Mouse (Mus musculus) liver, embryonic 11.5 days (tissue): Measurements from ENCODE around the gene Osbpl5. TPM values are rescaled to one million over a fixed set of nuclear protein-coding genes. Genes with fewer than 3 reads are reported as not detected.

Experiments used
- ATAC-seq: fragments of 200-750 bp; cut with Nextera tagmentation; replicated peaks from 2 replicates; pipeline ENCODE4 v1.8.0; 2017; ENCODE audit warnings: moderate number of reproducible peaks, mild to moderate bottlenecking, moderate TSS enrichment, moderate library complexity; ENCODE audit not compliant: low FRiP score
- DNase-seq: peaks from one replicate; pipeline ENCODE4 v3.0.0-alpha.2; 2017; ENCODE audit warnings: low spot score
- H3K27ac ChIP-seq: fragments of 300-500 bp; sonication (generic); 2 replicates; pipeline ENCODE4 v1.5.1; 2014; ENCODE audit warnings: mild to moderate bottlenecking, low read depth, low read length, control low read depth
- H3K27me3 ChIP-seq: fragments of 300-500 bp; sonication (generic); replicated peaks from 2 replicates; pipeline ENCODE4 v1.6.1; 2014; ENCODE audit warnings: low read length, mixed read lengths; ENCODE audit not compliant: control insufficient read depth, insufficient read depth
- H3K36me3 ChIP-seq: fragments of 300-500 bp; sonication (generic); 2 replicates; pipeline ENCODE4 v1.6.1; 2014; ENCODE audit warnings: mild to moderate bottlenecking, low read length, moderate library complexity, mixed read lengths; ENCODE audit not compliant: control insufficient read depth, insufficient read depth
- H3K4me1 ChIP-seq: fragments of 300-500 bp; sonication (generic); replicated peaks from 2 replicates; pipeline ENCODE4 v1.6.1; 2014; ENCODE audit warnings: low read length, mixed read lengths; ENCODE audit not compliant: control insufficient read depth, insufficient read depth
- H3K4me2 ChIP-seq: fragments of 300-500 bp; sonication (generic); 2 replicates; pipeline ENCODE4 v1.6.1; 2014; ENCODE audit warnings: mild to moderate bottlenecking, control low read depth, moderate library complexity
- H3K4me3 ChIP-seq: fragments of 300-500 bp; sonication (generic); 2 replicates; pipeline ENCODE4 v1.5.1; 2014; ENCODE audit warnings: low read depth, low read length, control low read depth
- H3K9ac ChIP-seq: fragments of 300-500 bp; sonication (generic); 2 replicates; pipeline ENCODE4 v1.6.1; 2014; ENCODE audit warnings: low read depth, low read length, control low read depth
- H3K9me3 ChIP-seq: fragments of 300-500 bp; sonication (generic); 2 replicates; pipeline ENCODE4 v1.6.1; 2016; ENCODE audit warnings: low read length, inconsistent platforms, mixed read lengths; ENCODE audit not compliant: control insufficient read depth
- WGBS: fragments of 180-500 bp; shearing (Covaris S2); extraction: QIAGEN DNeasy Blood & Tissue Kit; methylation state at CpG from one replicate; pipeline ENCODE4 v1.1.7; 2014; 5-methylcytosine and 5-hydroxymethylcytosine counted together
- polyA plus RNA-seq: library from polyadenylated mRNA; unstranded; fragments of >200 nt; fragmentation: Nextera tagmentation; extraction: Ambion mirVana; gene quantifications from 2 replicates; pipeline ENCODE4 v1.2.1, GENCODE M21; 2014

Gene Osbpl5
- polyA plus RNA-seq, 1 experiment from 2014 or later: 8.9 TPM

- Histone ChIP-seq H3K27me3 (no peaks in the 10 kb centered on the region), H3K4me2 (no peak overlapping the region), H3K9ac (no peak overlapping the region), H3K36me3 (no peaks in the 10 kb centered on the region), H3K4me1 (no peaks in the 10 kb centered on the region), H3K27ac (no peak overlapping the region), H3K4me3 (no peak overlapping the region), H3K9me3 (no peaks in the 10 kb centered on the region)
- 77% methylated on average over 10 of the region's 10 CpGs for WGBS
- no peak for DNase-seq
- no peak for ATAC-seq
Observed at GRCm38 (mm10) chr7:143729886-143730285, 26.9 kb downstream of the Osbpl5 start.

- Histone ChIP-seq H3K4me3 (no peak overlapping the region), H3K9ac (no peak overlapping the region), H3K4me1 (no peaks in the 10 kb centered on the region), H3K9me3 (no peaks in the 10 kb centered on the region), H3K4me2 (no peak overlapping the region), H3K36me3 (no peaks in the 10 kb centered on the region), H3K27ac (no peak overlapping the region), H3K27me3 (no peaks in the 10 kb centered on the region)
- ATAC-seq (no peak), DNase-seq (no peak)
- 63% methylated on average over 4 of the region's 4 CpGs for WGBS
Observed at GRCm38 (mm10) chr7:143726396-143726795, 30.4 kb downstream of the Osbpl5 start.

- H3K36me3 ChIP-seq: no peaks in the 10 kb centered on the region
- ATAC-seq: no peak
- no peak overlapping the region for H3K9ac ChIP-seq
- no peaks in the 10 kb centered on the region for H3K27me3 ChIP-seq
- H3K4me1 ChIP-seq: no peaks in the 10 kb centered on the region
- no peak for DNase-seq
- no peaks in the 10 kb centered on the region for H3K9me3 ChIP-seq
- H3K4me2 ChIP-seq: no peak overlapping the region
- H3K27ac ChIP-seq: no peak overlapping the region
- no peak overlapping the region for H3K4me3 ChIP-seq
- WGBS: 79% methylated on average over 4 of the region's 4 CpGs
Observed at GRCm38 (mm10) chr7:143723841-143724240, 32.9 kb downstream of the Osbpl5 start.

- H3K9ac ChIP-seq: no peak overlapping the region
- 88% methylated on average over 5 of the region's 5 CpGs for WGBS
- H3K27ac ChIP-seq: no peak overlapping the region
- H3K36me3 ChIP-seq: no peaks in the 10 kb centered on the region
- no peaks in the 10 kb centered on the region for H3K9me3 ChIP-seq
- H3K4me2 ChIP-seq: no peak overlapping the region
- no peaks in the 10 kb centered on the region for H3K4me1 ChIP-seq
- H3K27me3 ChIP-seq: no peaks in the 10 kb centered on the region
- no peak overlapping the region for H3K4me3 ChIP-seq
- ATAC-seq (no peak), DNase-seq (no peak)
Observed at GRCm38 (mm10) chr7:143722646-143723045, 34.1 kb downstream of the Osbpl5 start.

GRCm38 (mm10) chr7:143717811-143718210, 39.0 kb downstream of the Osbpl5 start:
- H3K9ac ChIP-seq: no peak overlapping the region
- no peak overlapping the region for H3K4me3 ChIP-seq
- DNase-seq (no peak), ATAC-seq (no peak)
- no peak overlapping the region for H3K4me2 ChIP-seq
- H3K9me3 ChIP-seq: no peaks in the 10 kb centered on the region
- 55% methylated on average over 1 of the region's 1 CpGs for WGBS
- no peaks in the 10 kb centered on the region for H3K36me3 ChIP-seq
- no peaks in the 10 kb centered on the region for H3K27me3 ChIP-seq
- H3K4me1 ChIP-seq: no peaks in the 10 kb centered on the region
- no peak overlapping the region for H3K27ac ChIP-seq

GRCm38 (mm10) chr7:143713421-143713820, 43.4 kb downstream of the Osbpl5 start:
- H3K36me3 ChIP-seq: no peaks in the 10 kb centered on the region
- H3K4me3 ChIP-seq: no peak overlapping the region
- no peak overlapping the region for H3K9ac ChIP-seq
- no peak overlapping the region for H3K27ac ChIP-seq
- H3K4me1 ChIP-seq: no peaks in the 10 kb centered on the region
- no peak for DNase-seq
- no peaks in the 10 kb centered on the region for H3K9me3 ChIP-seq
- H3K27me3 ChIP-seq: no peaks in the 10 kb centered on the region
- ATAC-seq: no peak
- H3K4me2 ChIP-seq: no peak overlapping the region
- WGBS: 56% methylated on average over 4 of the region's 4 CpGs

- H3K9ac ChIP-seq: no peak overlapping the region
- no peak overlapping the region for H3K27ac ChIP-seq
- H3K27me3 ChIP-seq: no peaks in the 10 kb centered on the region
- 68% methylated on average over 8 of the region's 8 CpGs for WGBS
- ATAC-seq (no peak), DNase-seq (no peak)
- no peak overlapping the region for H3K4me2 ChIP-seq
- H3K36me3 ChIP-seq: no peaks in the 10 kb centered on the region
- no peaks in the 10 kb centered on the region for H3K4me1 ChIP-seq
- no peak overlapping the region for H3K4me3 ChIP-seq
- no peaks in the 10 kb centered on the region for H3K9me3 ChIP-seq
Observed at GRCm38 (mm10) chr7:143712771-143713348, 43.9 kb downstream of the Osbpl5 start.

GRCm38 (mm10) chr7:143712023-143712422, 44.8 kb downstream of the Osbpl5 start:
- no peak overlapping the region for H3K9ac ChIP-seq
- no peak overlapping the region for H3K27ac ChIP-seq
- H3K4me2 ChIP-seq: no peak overlapping the region
- H3K36me3 ChIP-seq: no peaks in the 10 kb centered on the region
- no peaks in the 10 kb centered on the region for H3K4me1 ChIP-seq
- no peaks in the 10 kb centered on the region for H3K27me3 ChIP-seq
- ATAC-seq (no peak), DNase-seq (no peak)
- WGBS: 79% methylated on average over 4 of the region's 4 CpGs
- no peak overlapping the region for H3K4me3 ChIP-seq
- no peaks in the 10 kb centered on the region for H3K9me3 ChIP-seq

- H3K4me2 ChIP-seq: no peak overlapping the region
- no peaks in the 10 kb centered on the region for H3K4me1 ChIP-seq
- H3K9me3 ChIP-seq: no peaks in the 10 kb centered on the region
- no peak overlapping the region for H3K4me3 ChIP-seq
- 79% methylated on average over 7 of the region's 7 CpGs for WGBS
- H3K27ac ChIP-seq: no peak overlapping the region
- no peaks in the 10 kb centered on the region for H3K27me3 ChIP-seq
- no peak overlapping the region for H3K9ac ChIP-seq
- H3K36me3 ChIP-seq: no peaks in the 10 kb centered on the region
- ATAC-seq (no peak), DNase-seq (no peak)
Observed at GRCm38 (mm10) chr7:143711381-143711780, 45.4 kb downstream of the Osbpl5 start.
